Mouse (Mus musculus) skeletal muscle tissue, postnatal 0 days (tissue): ENCODE measurements around the gene Epb41l4b. TPM values are rescaled to one million over a fixed set of nuclear protein-coding genes. Genes with fewer than 3 reads are reported as not detected.

ENCODE experiments used
- polyA plus RNA-seq: library from polyadenylated mRNA; unstranded; fragments of >200 nt; fragmentation: Nextera tagmentation; extraction: Ambion mirVana; gene quantifications from 2 replicates; pipeline ENCODE4 v1.2.1, GENCODE M21; 2015

Gene Epb41l4b
- polyA plus RNA-seq: 2.6 and 3.1 TPM in 2 replicates

DNA sequence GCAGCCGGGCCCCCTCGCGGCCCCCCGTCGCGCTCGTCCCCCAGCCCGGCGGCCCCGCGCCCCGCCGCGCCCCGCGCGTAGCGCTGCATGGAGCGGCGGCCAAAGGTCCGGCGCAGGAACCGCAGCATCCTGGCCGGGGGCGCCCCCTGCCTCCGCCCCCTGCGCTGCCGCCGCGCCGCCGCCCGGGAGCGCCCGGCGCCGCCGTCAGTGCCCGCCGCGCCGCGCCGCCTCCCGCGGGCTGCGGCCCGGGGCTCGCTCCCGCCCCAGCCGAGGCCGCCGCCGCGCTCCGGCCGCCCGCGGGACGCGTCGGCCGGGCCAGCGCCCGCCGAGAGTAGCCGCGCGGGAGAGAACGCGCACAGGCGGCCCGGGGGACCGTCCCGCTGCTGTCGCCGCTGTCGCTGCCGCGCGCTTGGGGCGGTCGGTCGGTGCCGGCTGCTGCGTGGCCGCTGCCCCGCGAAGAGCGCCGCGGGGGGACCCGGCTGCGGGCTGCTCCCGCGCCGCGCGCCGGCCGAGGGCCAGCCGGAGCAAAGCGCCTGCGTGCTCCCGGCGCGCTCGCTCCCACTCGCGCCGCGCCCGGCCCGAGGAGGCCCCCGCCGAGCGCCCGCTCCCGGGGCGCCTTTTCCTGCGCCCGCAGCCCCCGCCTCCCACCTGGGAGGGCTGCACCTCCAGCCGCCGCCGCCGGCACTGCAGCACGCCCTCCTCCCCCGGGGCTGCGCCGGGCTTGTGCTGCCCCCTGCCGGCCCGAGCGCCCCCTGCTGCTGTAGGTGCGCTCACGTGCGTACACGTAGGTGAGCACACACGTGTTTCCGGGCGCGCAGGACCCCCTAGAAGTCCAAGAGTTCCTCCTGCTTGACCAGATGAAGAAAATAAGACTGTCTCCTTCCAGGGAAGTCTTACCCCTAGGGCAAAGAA is at the start of gene Epb41l4b:
Gene Epb41l4b, minus strand, starts transcription at position 412 of the 912 bp plus-strand sequence.

DNA sequence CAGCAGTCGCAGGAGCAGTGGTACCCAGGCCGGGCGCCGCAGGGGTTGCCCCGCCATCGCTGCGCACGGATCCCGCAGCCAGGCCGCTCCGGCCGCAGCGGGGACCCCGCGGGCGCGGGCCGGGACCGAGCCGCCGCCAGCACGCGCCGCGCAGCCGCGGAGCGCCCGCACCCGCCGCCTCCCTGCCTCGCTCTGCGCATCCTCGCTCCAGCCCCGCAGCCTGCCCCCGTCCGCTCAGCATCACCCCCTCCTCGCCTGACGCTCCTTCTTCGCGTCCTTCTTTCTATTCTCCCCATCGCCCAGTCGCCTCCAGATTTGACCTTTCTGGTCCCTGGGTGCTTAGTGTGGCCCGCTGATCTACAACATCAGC is 153.0 kb downstream of the Epb41l4b start, which contains the start of gene Frrs1l:
Gene Frrs1l, minus strand, starts transcription at position 177 of the 370 bp plus-strand sequence.

DNA sequence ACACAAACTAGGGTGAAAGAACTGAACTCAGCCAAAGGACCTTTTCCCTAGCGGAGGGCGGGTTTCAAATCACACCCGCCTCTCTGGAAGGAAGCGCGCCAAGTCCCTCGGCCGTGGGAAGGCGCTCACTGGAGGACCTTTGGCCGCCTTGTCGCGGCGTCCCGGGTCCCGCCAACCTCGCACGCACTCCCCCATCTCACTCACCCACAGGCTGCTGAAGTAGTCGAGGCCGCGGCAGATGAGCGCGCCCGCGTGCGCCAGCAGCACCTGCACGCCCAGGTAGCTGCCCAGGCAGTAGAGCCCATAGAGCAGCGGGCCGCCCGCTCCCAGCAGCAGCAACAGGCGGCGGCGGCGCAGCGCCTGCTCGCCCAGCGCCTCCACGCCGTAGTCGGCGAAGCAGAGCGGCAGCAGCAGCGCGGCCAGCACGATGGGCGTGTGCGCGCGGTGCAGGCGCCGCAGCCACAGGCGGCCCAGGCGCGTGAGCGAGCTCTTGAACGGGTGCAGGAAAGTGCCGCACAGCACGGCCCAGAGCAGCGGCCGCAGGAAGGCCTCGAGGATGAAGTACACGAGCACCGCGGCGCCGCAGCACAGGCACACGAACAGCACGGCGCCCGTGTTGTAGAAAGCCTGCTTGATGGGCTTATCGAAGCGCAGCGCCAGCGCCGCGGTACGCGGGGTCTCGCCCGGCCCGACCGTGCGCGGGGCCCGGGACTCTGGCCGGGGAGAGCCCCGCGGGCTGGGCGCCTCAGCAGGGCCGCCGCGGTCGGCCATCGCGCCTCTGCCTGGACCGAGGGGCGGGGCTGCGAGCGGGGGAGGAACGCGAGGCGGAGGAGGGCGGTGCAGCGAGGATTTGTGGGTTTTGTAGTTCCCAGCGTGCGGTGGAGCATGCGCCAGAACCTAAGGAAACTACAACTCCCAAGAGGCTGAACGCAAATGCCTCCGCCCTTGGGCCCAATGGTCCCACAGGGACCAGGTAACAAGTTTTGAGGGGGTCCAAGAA is 196.3 kb downstream of the Epb41l4b start, which contains the start of gene Tmem245:
Gene Tmem245, minus strand, starts transcription at position 797 of the 1,000 bp plus-strand sequence.

Other genes starting within 250 kb of the Epb41l4b start
- 8.1 and 8.6 TPM in 2 replicates for gene Tmem245, start 196.0 kb downstream of the Epb41l4b start, polyA plus RNA-seq
- gene Frrs1l, start 153.0 kb downstream of the Epb41l4b start, polyA plus RNA-seq: 0.10 and 0.19 TPM in 2 replicates
- gene Ptpn3, start 158.4 kb upstream of the Epb41l4b start, polyA plus RNA-seq: 1.1 and 1.6 TPM in 2 replicates